Mouse (Mus musculus) limb, embryonic 11.5 days (tissue): ENCODE measurements at regions not wholly inside any gene's neighbourhood (a gene's known extent, or its start where the extent isn't known, plus 50 kb on each side); places are given as distances from the start of the nearest gene placed in this dataset.

ENCODE experiments used
- ATAC-seq: fragments of 200-750 bp; cut with Nextera tagmentation; 2 replicates; pipeline ENCODE4 v1.8.0; 2017; ENCODE audit warnings: low read depth; ENCODE audit not compliant: insufficient number of reproducible peaks, low FRiP score, low TSS enrichment
- DNase-seq: peaks from one replicate; pipeline ENCODE4 v3.0.0-alpha.2; 2015; ENCODE audit warnings: low spot score
- H3K27ac ChIP-seq: fragments of 300-500 bp; sonication (generic); replicated peaks from 2 replicates; pipeline ENCODE4 v1.5.1; 2014; ENCODE audit warnings: low read depth, mild to moderate bottlenecking, low read length
- H3K27me3 ChIP-seq: fragments of 300-500 bp; sonication (generic); 2 replicates; pipeline ENCODE4 v1.6.1; 2014; ENCODE audit warnings: mild to moderate bottlenecking, low read length, mixed read lengths; ENCODE audit not compliant: control insufficient read depth, insufficient read depth
- H3K36me3 ChIP-seq: fragments of 300-500 bp; sonication (generic); 2 replicates; pipeline ENCODE4 v1.6.1; 2014; ENCODE audit warnings: mild to moderate bottlenecking, low read length, moderate library complexity, mixed read lengths; ENCODE audit not compliant: control insufficient read depth, insufficient read depth
- H3K4me1 ChIP-seq: fragments of 300-500 bp; sonication (generic); 2 replicates; pipeline ENCODE4 v1.6.1; 2014; ENCODE audit warnings: low read length, mixed read lengths; ENCODE audit not compliant: control insufficient read depth, insufficient read depth
- H3K4me2 ChIP-seq: fragments of 300-500 bp; sonication (generic); 2 replicates; pipeline ENCODE4 v1.6.1; 2014; ENCODE audit warnings: low read depth, mild to moderate bottlenecking, moderate library complexity; ENCODE audit not compliant: severe bottlenecking
- H3K4me3 ChIP-seq: fragments of 300-500 bp; sonication (generic); 2 replicates; pipeline ENCODE4 v1.5.1; 2014; ENCODE audit warnings: low read depth, low read length
- H3K9ac ChIP-seq: fragments of 300-500 bp; sonication (generic); 2 replicates; pipeline ENCODE4 v1.6.1; 2014; ENCODE audit warnings: mild to moderate bottlenecking, low read length
- H3K9me3 ChIP-seq: fragments of 300-500 bp; sonication (generic); 2 replicates; pipeline ENCODE4 v1.6.1; 2016; ENCODE audit warnings: low read length; ENCODE audit not compliant: control insufficient read depth
- WGBS: fragments of 180-500 bp; shearing (Covaris S2); extraction: QIAGEN DNeasy Blood & Tissue Kit; methylation state at CpG from one replicate; pipeline ENCODE4 v1.1.7; 2014; 5-methylcytosine and 5-hydroxymethylcytosine counted together

DNA sequence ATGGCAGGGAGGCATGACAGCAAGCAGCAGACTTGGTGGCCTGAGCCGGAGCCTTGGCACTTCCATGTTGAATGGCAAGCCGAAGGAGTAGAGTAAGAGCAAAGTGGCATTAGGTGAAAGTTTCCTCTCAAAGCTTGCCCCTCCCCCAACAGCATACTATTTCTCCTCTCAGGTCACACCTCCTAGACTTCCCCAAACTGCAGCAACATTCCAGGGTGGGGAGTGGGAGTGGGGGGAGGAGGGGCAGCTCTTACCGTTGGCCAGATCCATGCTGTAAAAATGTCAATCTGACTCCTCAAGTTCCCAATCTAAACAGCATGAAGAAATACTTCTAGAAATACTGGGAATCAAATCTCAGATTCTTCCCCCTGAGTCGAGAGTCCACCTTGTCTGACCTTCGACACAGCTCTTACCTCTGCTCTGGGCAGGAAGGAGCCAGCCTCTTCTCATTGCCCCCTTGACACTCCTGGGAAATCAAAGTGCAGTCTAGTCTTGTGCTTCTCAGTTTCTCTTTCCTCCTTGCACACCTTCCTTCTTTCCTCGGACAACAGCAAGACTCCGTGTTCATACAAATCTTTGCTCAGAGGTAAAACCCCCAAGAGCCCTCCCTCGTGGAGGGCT, 794.9 kb upstream of the BB014433 start:
- WGBS, result 61% methylated on average over 8 of the region's 8 CpGs
- H3K9me3 ChIP-seq, result no peaks in the 10 kb centered on the region
- H3K4me2 ChIP-seq, result no peak overlapping the region
- DNase-seq (peak; percentile 24), ATAC-seq (peak; percentile 68; the same call in 1 of the 2 replicates)
- H3K27me3 ChIP-seq, result no peaks in the 10 kb centered on the region
- no peak overlapping the region for H3K9ac ChIP-seq
- no peak overlapping the region for H3K27ac ChIP-seq
- H3K4me1 ChIP-seq, result peaks cover 4% of the 10 kb centered on the region; the same call in 1 of the 2 replicates
- no peak overlapping the region for H3K4me3 ChIP-seq
- H3K36me3 ChIP-seq, result no peaks in the 10 kb centered on the region

DNA sequence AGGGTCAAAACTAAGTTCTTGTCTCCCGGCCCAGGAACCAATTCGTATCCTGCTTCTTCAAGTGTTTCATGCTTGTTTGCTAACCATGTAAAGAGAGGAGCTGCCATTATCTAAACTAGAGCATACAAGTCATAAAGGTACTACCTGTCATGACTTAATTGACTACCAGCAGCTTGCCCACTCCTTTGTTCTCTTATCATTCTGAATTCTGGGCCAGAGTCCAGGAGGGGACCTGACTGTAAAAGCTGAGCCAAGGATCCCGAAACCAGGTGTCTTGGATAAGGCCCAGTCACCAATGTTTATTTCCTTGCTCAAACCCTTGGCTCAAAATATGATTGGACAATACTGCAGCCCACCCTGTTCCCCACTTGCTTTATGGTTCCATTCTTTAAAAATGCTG, 786.9 kb upstream of the BB014433 start:
- 88% methylated on average over 3 of the region's 3 CpGs for WGBS
- Histone ChIP-seq H3K36me3 (no peaks in the 10 kb centered on the region), H3K27ac (no peak overlapping the region), H3K4me2 (no peak overlapping the region), H3K9me3 (no peaks in the 10 kb centered on the region), H3K4me3 (no peak overlapping the region), H3K4me1 (no peaks in the 10 kb centered on the region), H3K9ac (no peak overlapping the region), H3K27me3 (no peaks in the 10 kb centered on the region)
- ATAC-seq (no peak), DNase-seq (no peak)

DNA sequence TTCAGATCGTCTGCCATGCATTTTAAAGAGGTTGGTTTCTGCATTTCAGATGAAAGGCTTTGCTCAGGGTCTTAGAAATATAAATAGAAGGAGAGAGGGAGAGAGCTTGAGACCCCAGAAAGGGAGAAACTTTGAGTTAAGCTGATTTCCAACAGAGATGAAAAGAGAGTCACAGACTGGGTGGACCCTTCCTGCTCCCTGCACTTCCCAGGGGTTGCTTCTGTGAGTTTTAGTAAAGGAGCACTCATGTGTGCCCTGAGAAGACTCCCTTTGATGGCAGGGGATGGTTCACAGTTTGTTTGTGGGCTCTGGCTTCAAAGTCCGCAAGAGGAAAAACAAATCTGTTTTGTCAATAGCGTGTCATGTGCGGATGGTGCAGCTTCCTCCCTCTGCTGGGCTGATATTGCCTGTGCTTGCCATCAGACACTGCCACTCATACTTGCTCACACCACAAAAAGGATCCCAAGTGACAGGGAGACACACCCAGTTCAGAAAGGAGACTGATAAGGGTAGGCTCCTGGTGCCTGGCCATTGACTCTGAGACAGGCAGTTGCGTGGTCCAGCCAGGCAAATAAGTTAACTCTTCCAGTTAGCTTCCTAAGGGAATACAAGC, 775.8 kb upstream of the BB014433 start:
- Histone ChIP-seq H3K27ac (no peak overlapping the region), H3K4me2 (no peak overlapping the region), H3K27me3 (no peaks in the 10 kb centered on the region), H3K4me1 (no peaks in the 10 kb centered on the region), H3K9ac (no peak overlapping the region), H3K4me3 (no peak overlapping the region), H3K36me3 (no peaks in the 10 kb centered on the region), H3K9me3 (no peaks in the 10 kb centered on the region; the same call in 1 of the 2 replicates)
- 26% methylated on average over 5 of the region's 5 CpGs for WGBS
- ATAC-seq, result no peak
- no peak for DNase-seq

DNA sequence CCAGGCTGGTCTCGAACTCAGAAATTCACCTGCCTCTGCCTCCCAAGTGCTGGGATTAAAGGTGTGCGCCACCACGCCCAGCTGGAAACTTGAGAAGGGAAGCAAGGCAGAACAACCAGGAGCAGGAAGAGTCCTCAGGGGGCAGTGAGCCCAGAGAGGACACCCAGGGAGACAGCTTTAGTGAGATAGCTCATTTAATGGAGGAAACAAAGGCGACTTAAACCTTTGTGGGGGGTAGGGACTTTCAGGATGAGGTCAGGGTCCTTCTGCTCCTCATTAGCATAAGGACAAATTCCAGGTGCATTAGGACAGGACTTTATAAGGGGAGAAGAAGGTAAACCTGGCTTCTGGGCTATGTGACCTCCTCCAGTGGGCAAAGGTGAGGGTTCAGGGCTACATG, 742.5 kb upstream of the BB014433 start:
- H3K4me3 ChIP-seq, result no peak overlapping the region
- no peak overlapping the region for H3K27ac ChIP-seq
- 78% methylated on average over 4 of the region's 4 CpGs for WGBS
- H3K9ac ChIP-seq, result no peak overlapping the region
- no peaks in the 10 kb centered on the region for H3K27me3 ChIP-seq
- no peaks in the 10 kb centered on the region for H3K4me1 ChIP-seq
- H3K36me3 ChIP-seq, result no peaks in the 10 kb centered on the region
- no peak for ATAC-seq
- DNase-seq, result no peak
- no peaks in the 10 kb centered on the region for H3K9me3 ChIP-seq
- H3K4me2 ChIP-seq, result no peak overlapping the region
